Mouse (Mus musculus): ENCODE results near the gene Iqcj. TPM values are rescaled to one million over a fixed set of nuclear protein-coding genes. Genes with fewer than 3 reads are reported as not detected.

Gene Iqcj
- polyA plus RNA-seq (2015; fragmentation: Nextera tagmentation; extraction: Ambion mirVana), result 0.66 and 1.4 TPM in 2 replicates

GRCm38 (mm10) chr3:67892026-67892705 is at the start of gene Iqcj, which contains the start of gene Iqschfp:
Gene Iqcj (plus strand): TSS chr3:67892220.
Gene Iqschfp (plus strand): TSS chr3:67892232.
- peak within 1 kb of the TSS; percentile 61 for H3K9ac ChIP-seq
- peak within 1 kb of the TSS; percentile 50 for H3K4me2 ChIP-seq
- no peaks in the 10 kb centered on the region for H3K27me3 ChIP-seq
- peak; percentile 63 for ATAC-seq (ENCODE audit: low FRiP score)
- peak within 1 kb of the TSS; percentile 24 for H3K4me3 ChIP-seq
- 44% methylated on average over 15 of the region's 15 CpGs for WGBS
- no peaks in the 10 kb centered on the region for H3K9me3 ChIP-seq
- H3K27ac ChIP-seq, result peak within 1 kb of the TSS; percentile 81
- no peaks in the 10 kb centered on the region for H3K36me3 ChIP-seq
- H3K4me1 ChIP-seq (replicated peaks), result peaks cover 15% of the 10 kb centered on the region

- H3K4me1 ChIP-seq (replicated peaks), result no peaks in the 10 kb centered on the region
- no peak for ATAC-seq (ENCODE audit: low FRiP score)
- H3K36me3 ChIP-seq, result no peaks in the 10 kb centered on the region
- no peak overlapping the region for H3K4me3 ChIP-seq
- 80% methylated on average over 5 of the region's 5 CpGs for WGBS
- no peaks in the 10 kb centered on the region for H3K9me3 ChIP-seq
- no peak overlapping the region for H3K27ac ChIP-seq
- H3K27me3 ChIP-seq, result no peaks in the 10 kb centered on the region
- no peak overlapping the region for H3K9ac ChIP-seq
- no peak overlapping the region for H3K4me2 ChIP-seq
These were observed 39.6 kb upstream of the Iqcj start for GRCm38 (mm10) chr3:67852397-67852796.

GRCm38 (mm10) chr3:67861524-67861923 is 30.5 kb upstream of the Iqcj start:
- Histone ChIP-seq H3K9ac (no peak overlapping the region), H3K36me3 (no peaks in the 10 kb centered on the region), H3K27ac (no peak overlapping the region), H3K4me2 (no peak overlapping the region), H3K4me1 (replicated peaks) (no peaks in the 10 kb centered on the region), H3K27me3 (no peaks in the 10 kb centered on the region), H3K4me3 (no peak overlapping the region), H3K9me3 (no peaks in the 10 kb centered on the region)
- no peak for ATAC-seq (ENCODE audit: low FRiP score)
- WGBS, result 84% methylated on average over 3 of the region's 3 CpGs

GRCm38 (mm10) chr3:67867420-67868065 is 24.5 kb upstream of the Iqcj start:
- Histone ChIP-seq H3K36me3 (no peaks in the 10 kb centered on the region), H3K9ac (no peak overlapping the region), H3K9me3 (no peaks in the 10 kb centered on the region), H3K4me2 (no peak overlapping the region), H3K27me3 (no peaks in the 10 kb centered on the region), H3K4me3 (no peak overlapping the region), H3K4me1 (replicated peaks) (no peaks in the 10 kb centered on the region), H3K27ac (0 out of 2 replicates have a peak overlapping the region, but pooled peaks have one; percentile 23)
- ATAC-seq (ENCODE audit: low FRiP score), result no peak
- WGBS, result 57% methylated on average over 13 of the region's 13 CpGs

- 86% methylated on average over 1 of the region's 1 CpGs for WGBS
- H3K4me2 ChIP-seq, result no peak overlapping the region
- H3K27ac ChIP-seq, result no peak overlapping the region
- no peak overlapping the region for H3K9ac ChIP-seq
- H3K27me3 ChIP-seq, result no peaks in the 10 kb centered on the region
- H3K4me1 ChIP-seq (replicated peaks), result no peaks in the 10 kb centered on the region
- H3K4me3 ChIP-seq, result no peak overlapping the region
- ATAC-seq (ENCODE audit: low FRiP score), result no peak
- H3K9me3 ChIP-seq, result no peaks in the 10 kb centered on the region
- no peaks in the 10 kb centered on the region for H3K36me3 ChIP-seq
These were observed 22.6 kb upstream of the Iqcj start for GRCm38 (mm10) chr3:67869424-67869823.

- Histone ChIP-seq H3K4me1 (replicated peaks) (no peaks in the 10 kb centered on the region), H3K27me3 (no peaks in the 10 kb centered on the region), H3K27ac (no peak overlapping the region), H3K9ac (no peak overlapping the region), H3K36me3 (no peaks in the 10 kb centered on the region), H3K4me2 (no peak overlapping the region), H3K4me3 (no peak overlapping the region), H3K9me3 (no peaks in the 10 kb centered on the region)
- 81% methylated on average over 4 of the region's 4 CpGs for WGBS
- no peak for ATAC-seq (ENCODE audit: low FRiP score)
These were observed 14.8 kb upstream of the Iqcj start for GRCm38 (mm10) chr3:67877253-67877652.

- Histone ChIP-seq H3K4me2 (no peak overlapping the region), H3K9ac (no peak overlapping the region), H3K4me1 (replicated peaks) (0 out of 2 replicates have a peak, but pooled peaks cover 6% of the 10 kb centered on the region), H3K27me3 (no peaks in the 10 kb centered on the region), H3K36me3 (no peaks in the 10 kb centered on the region), H3K9me3 (no peaks in the 10 kb centered on the region), H3K4me3 (no peak overlapping the region), H3K27ac (no peak overlapping the region)
- WGBS, result 38% methylated on average over 3 of the region's 3 CpGs
- ATAC-seq (ENCODE audit: low FRiP score), result no peak
These were observed 7.7 kb upstream of the Iqcj start for GRCm38 (mm10) chr3:67884335-67884734.

GRCm38 (mm10) chr3:67886176-67886575 is 5.8 kb upstream of the Iqcj start:
- Histone ChIP-seq H3K9me3 (no peaks in the 10 kb centered on the region), H3K27ac (no peak overlapping the region), H3K9ac (no peak overlapping the region), H3K27me3 (no peaks in the 10 kb centered on the region), H3K4me2 (no peak overlapping the region), H3K4me3 (no peak overlapping the region), H3K36me3 (no peaks in the 10 kb centered on the region), H3K4me1 (replicated peaks) (0 out of 2 replicates have a peak, but pooled peaks cover 6% of the 10 kb centered on the region)
- WGBS, result 88% methylated on average over 1 of the region's 1 CpGs
- ATAC-seq (ENCODE audit: low FRiP score), result no peak

GRCm38 (mm10) chr3:67887251-67887650 is 4.8 kb upstream of the Iqcj start:
- Histone ChIP-seq H3K27ac (no peak overlapping the region), H3K4me3 (no peak overlapping the region), H3K27me3 (no peaks in the 10 kb centered on the region), H3K36me3 (no peaks in the 10 kb centered on the region), H3K4me1 (replicated peaks) (peaks cover 10% of the 10 kb centered on the region), H3K9ac (no peak overlapping the region), H3K4me2 (no peak overlapping the region), H3K9me3 (no peaks in the 10 kb centered on the region)
- ATAC-seq (ENCODE audit: low FRiP score), result no peak

GRCm38 (mm10) chr3:67892768-67893167 is 748 bp downstream of the Iqcj start:
- H3K4me3 ChIP-seq, result peak overlapping the region; percentile 24
- H3K27ac ChIP-seq, result peak overlapping the region; percentile 81; the same call in 1 of the 2 replicates
- peak; percentile 61 for ATAC-seq (ENCODE audit: low FRiP score)
- H3K9me3 ChIP-seq, result no peaks in the 10 kb centered on the region
- peaks cover 15% of the 10 kb centered on the region for H3K4me1 ChIP-seq (replicated peaks)
- H3K4me2 ChIP-seq, result peak overlapping the region; percentile 50
- H3K9ac ChIP-seq, result no peak overlapping the region
- no peaks in the 10 kb centered on the region for H3K27me3 ChIP-seq
- 74% methylated on average over 10 of the region's 10 CpGs for WGBS
- H3K36me3 ChIP-seq, result no peaks in the 10 kb centered on the region

- WGBS, result 83% methylated on average over 4 of the region's 4 CpGs
These were observed 10.5 kb downstream of the Iqcj start for GRCm38 (mm10) chr3:67902517-67902916.

GRCm38 (mm10) chr3:67908586-67908985 is 16.6 kb downstream of the Iqcj start:
- H3K9ac ChIP-seq, result no peak overlapping the region
- no peak overlapping the region for H3K27ac ChIP-seq

More at GRCm38 (mm10) chr3:67902517-67902916, 10.5 kb downstream of the Iqcj start:
- H3K4me2 ChIP-seq, result no peak overlapping the region
- no peak overlapping the region for H3K27ac ChIP-seq
- no peak overlapping the region for H3K9ac ChIP-seq
- no peaks in the 10 kb centered on the region for H3K9me3 ChIP-seq
- H3K27me3 ChIP-seq, result no peaks in the 10 kb centered on the region
- H3K36me3 ChIP-seq, result no peaks in the 10 kb centered on the region
- H3K4me3 ChIP-seq, result no peak overlapping the region
- no peak for ATAC-seq (ENCODE audit: low FRiP score)
- H3K4me1 ChIP-seq (replicated peaks), result no peaks in the 10 kb centered on the region

GRCm38 (mm10) chr3:67918098-67918497 is 26.1 kb downstream of the Iqcj start:
- H3K4me3 ChIP-seq, result no peak overlapping the region
- H3K9me3 ChIP-seq, result no peaks in the 10 kb centered on the region
- H3K9ac ChIP-seq, result no peak overlapping the region
- H3K4me2 ChIP-seq, result no peak overlapping the region
- H3K27ac ChIP-seq, result no peak overlapping the region
- no peaks in the 10 kb centered on the region for H3K4me1 ChIP-seq (replicated peaks)
- ATAC-seq (ENCODE audit: low FRiP score), result no peak
- H3K27me3 ChIP-seq, result no peaks in the 10 kb centered on the region
- no peaks in the 10 kb centered on the region for H3K36me3 ChIP-seq
- WGBS, result 83% methylated on average over 3 of the region's 3 CpGs

More at GRCm38 (mm10) chr3:67908586-67908985, 16.6 kb downstream of the Iqcj start:
- no peaks in the 10 kb centered on the region for H3K27me3 ChIP-seq
- no peaks in the 10 kb centered on the region for H3K36me3 ChIP-seq
- WGBS, result 82% methylated on average over 2 of the region's 2 CpGs
- no peaks in the 10 kb centered on the region for H3K9me3 ChIP-seq
- ATAC-seq (ENCODE audit: low FRiP score), result no peak
- H3K4me1 ChIP-seq (replicated peaks), result no peaks in the 10 kb centered on the region
- H3K4me3 ChIP-seq, result no peak overlapping the region
- no peak overlapping the region for H3K4me2 ChIP-seq

All from hindbrain, embryonic 13.5 days (tissue).